Mouse (Mus musculus): Measurements from ENCODE around the gene Cldn7. TPM values are rescaled to one million over a fixed set of nuclear protein-coding genes. Genes with fewer than 3 reads are reported as not detected.
"Not testable (repeated sequence)": the region's sequence is repeated elsewhere in the genome, so short reads cannot be mapped to it uniquely, and the experiment has no call there.

The Cldn7 gene
- polyA plus RNA-seq, 1 experiment from 2014 or later, result 196 TPM

DNA sequence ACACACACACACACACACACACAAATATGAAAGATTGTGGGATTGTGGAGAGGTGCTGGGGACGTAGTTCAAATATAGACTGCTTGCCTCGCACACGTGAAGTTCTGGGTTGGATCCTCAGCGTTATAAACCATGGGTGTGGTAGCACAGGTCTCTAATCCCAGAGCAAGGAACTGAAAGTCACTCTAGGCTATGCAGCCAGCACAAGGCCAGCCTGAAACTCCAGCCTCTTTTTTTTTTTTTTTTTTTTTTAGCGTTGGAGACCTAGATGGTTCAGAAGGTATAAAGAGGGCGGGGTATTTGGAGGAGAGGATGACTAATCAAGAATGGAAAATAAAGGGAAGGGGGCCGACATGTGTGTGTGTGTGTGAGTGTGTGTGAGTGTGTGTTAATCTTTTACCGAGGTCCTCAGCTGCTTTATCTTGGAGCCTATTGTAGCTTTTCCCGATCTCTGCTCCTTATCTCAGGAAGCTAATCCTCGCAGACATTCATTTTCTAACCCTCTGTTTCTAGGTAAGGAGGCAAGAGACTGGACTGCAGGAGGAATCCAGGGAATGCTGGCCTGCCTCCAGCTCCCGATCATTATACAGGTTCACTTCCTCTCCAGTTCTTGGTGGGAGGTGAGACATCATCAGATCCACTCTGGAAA, 11.2 kb upstream of the Cldn7 start:
- Histone ChIP-seq H3K36me3 (ENCODE audit: control insufficient read depth, insufficient read depth, low read length) (no peaks in the 10 kb centered on the region), H3K4me1 (ENCODE audit: control insufficient read depth, insufficient read depth, low read length) (no peaks in the 10 kb centered on the region), H3K4me3 (ENCODE audit: low read depth, low read length) (no peak overlapping the region), H3K9ac (replicated peaks; ENCODE audit: low read depth, low read length) (no peak overlapping the region), H3K27ac (ENCODE audit: low read length) (no peak overlapping the region), H3K27me3 (ENCODE audit: control insufficient read depth, insufficient read depth, low read length) (no peaks in the 10 kb centered on the region), H3K4me2 (replicated peaks; ENCODE audit: low read depth, low read length) (no peak overlapping the region), H3K9me3 (ENCODE audit: control insufficient read depth, low read depth, low read length) (no peaks in the 10 kb centered on the region)
- WGBS, result 40% methylated on average over 11 of the region's 11 CpGs
- no peak; the same call in 1 of the 2 replicates for ATAC-seq (ENCODE audit: insufficient number of reproducible peaks, insufficient read depth, low FRiP score, low read depth)

GRCm38 (mm10) chr11:69955618-69956017, 9.0 kb upstream of the Cldn7 start:
- not testable (repeated sequence) for H3K4me2 ChIP-seq (replicated peaks; ENCODE audit: low read depth, low read length); H3K27me3 ChIP-seq (ENCODE audit: control insufficient read depth, insufficient read depth, low read length); ATAC-seq (ENCODE audit: insufficient number of reproducible peaks, insufficient read depth, low FRiP score, low read depth); H3K4me1 ChIP-seq (ENCODE audit: control insufficient read depth, insufficient read depth, low read length); H3K36me3 ChIP-seq (ENCODE audit: control insufficient read depth, insufficient read depth, low read length); H3K27ac ChIP-seq (ENCODE audit: low read length); H3K4me3 ChIP-seq (ENCODE audit: low read depth, low read length); H3K9me3 ChIP-seq (ENCODE audit: control insufficient read depth, low read depth, low read length); H3K9ac ChIP-seq (replicated peaks; ENCODE audit: low read depth, low read length)
- 71% methylated on average over 4 of the region's 4 CpGs for WGBS

GRCm38 (mm10) chr11:69956218-69956617, 8.4 kb upstream of the Cldn7 start:
- 78% methylated on average over 1 of the region's 1 CpGs for WGBS

GRCm38 (mm10) chr11:69960616-69961015, 4.0 kb upstream of the Cldn7 start:
- Histone ChIP-seq H3K27me3 (ENCODE audit: control insufficient read depth, insufficient read depth, low read length) (peaks cover 19% of the 10 kb centered on the region), H3K4me2 (replicated peaks; ENCODE audit: low read depth, low read length) (no peak overlapping the region), H3K9me3 (ENCODE audit: control insufficient read depth, low read depth, low read length) (no peaks in the 10 kb centered on the region), H3K27ac (ENCODE audit: low read length) (no peak overlapping the region), H3K9ac (replicated peaks; ENCODE audit: low read depth, low read length) (no peak overlapping the region), H3K4me1 (ENCODE audit: control insufficient read depth, insufficient read depth, low read length) (no peaks in the 10 kb centered on the region), H3K4me3 (ENCODE audit: low read depth, low read length) (no peak overlapping the region), H3K36me3 (ENCODE audit: control insufficient read depth, insufficient read depth, low read length) (no peaks in the 10 kb centered on the region)
- ATAC-seq (ENCODE audit: insufficient number of reproducible peaks, insufficient read depth, low FRiP score, low read depth), result no peak
- 31% methylated on average over 5 of the region's 5 CpGs for WGBS

More at GRCm38 (mm10) chr11:69956218-69956617, 8.4 kb upstream of the Cldn7 start:
- H3K36me3 ChIP-seq (ENCODE audit: control insufficient read depth, insufficient read depth, low read length), result no peaks in the 10 kb centered on the region
- no peaks in the 10 kb centered on the region for H3K27me3 ChIP-seq (ENCODE audit: control insufficient read depth, insufficient read depth, low read length)
- H3K9ac ChIP-seq (replicated peaks; ENCODE audit: low read depth, low read length), result no peak overlapping the region
- no peak for ATAC-seq (ENCODE audit: insufficient number of reproducible peaks, insufficient read depth, low FRiP score, low read depth)
- no peaks in the 10 kb centered on the region for H3K4me1 ChIP-seq (ENCODE audit: control insufficient read depth, insufficient read depth, low read length)
- no peak overlapping the region for H3K4me3 ChIP-seq (ENCODE audit: low read depth, low read length)
- no peak overlapping the region for H3K27ac ChIP-seq (ENCODE audit: low read length)
- H3K9me3 ChIP-seq (ENCODE audit: control insufficient read depth, low read depth, low read length), result no peaks in the 10 kb centered on the region
- H3K4me2 ChIP-seq (replicated peaks; ENCODE audit: low read depth, low read length), result no peak overlapping the region

GRCm38 (mm10) chr11:69961841-69962240, 2.7 kb upstream of the Cldn7 start:
- no peaks in the 10 kb centered on the region for H3K36me3 ChIP-seq (ENCODE audit: control insufficient read depth, insufficient read depth, low read length)
- H3K27me3 ChIP-seq (ENCODE audit: control insufficient read depth, insufficient read depth, low read length), result peaks cover 27% of the 10 kb centered on the region
- 36% methylated on average over 5 of the region's 5 CpGs for WGBS
- no peak overlapping the region for H3K4me2 ChIP-seq (replicated peaks; ENCODE audit: low read depth, low read length)
- no peak for ATAC-seq (ENCODE audit: insufficient number of reproducible peaks, insufficient read depth, low FRiP score, low read depth)
- no peaks in the 10 kb centered on the region for H3K9me3 ChIP-seq (ENCODE audit: control insufficient read depth, low read depth, low read length)
- no peak overlapping the region for H3K27ac ChIP-seq (ENCODE audit: low read length)
- H3K4me3 ChIP-seq (ENCODE audit: low read depth, low read length), result no peak overlapping the region
- no peak overlapping the region for H3K9ac ChIP-seq (replicated peaks; ENCODE audit: low read depth, low read length)
- 0 out of 2 replicates have a peak, but pooled peaks cover 7% of the 10 kb centered on the region for H3K4me1 ChIP-seq (ENCODE audit: control insufficient read depth, insufficient read depth, low read length)

DNA sequence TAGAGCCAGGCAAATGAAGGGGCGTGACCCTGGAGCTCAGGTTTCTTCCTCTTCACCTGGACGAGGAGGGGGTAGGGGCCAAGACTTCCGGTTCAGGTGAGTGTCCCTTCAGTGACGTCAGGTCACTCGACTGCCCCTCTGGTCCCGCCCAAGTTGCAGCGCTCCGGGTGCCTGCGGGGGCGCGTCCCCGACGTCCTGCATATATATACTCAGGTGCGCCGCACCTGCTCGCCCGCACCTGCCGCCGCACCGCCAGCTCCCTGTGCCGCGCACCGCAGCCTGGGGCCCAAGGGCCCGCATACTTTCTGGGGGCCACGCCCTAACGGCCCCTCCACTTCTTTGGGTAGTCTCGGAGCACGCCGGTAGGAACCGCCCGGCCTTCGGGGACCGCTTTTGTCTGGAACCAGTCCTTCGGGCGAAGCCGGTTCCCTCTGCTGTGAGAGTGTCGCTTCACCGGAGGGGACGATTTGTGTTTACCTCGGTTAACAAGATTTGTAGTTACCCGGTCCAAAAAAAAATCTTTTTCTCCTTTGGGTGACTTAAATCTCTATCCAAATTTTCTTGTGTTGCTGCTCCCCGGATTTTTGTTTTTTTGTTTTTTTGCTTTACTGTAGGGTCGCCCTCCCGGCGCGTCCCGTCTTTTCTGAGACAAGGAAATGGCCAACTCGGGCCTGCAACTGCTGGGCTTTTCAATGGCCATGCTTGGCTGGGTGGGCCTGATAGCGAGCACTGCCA, 859 bp downstream of the Cldn7 start:
- Histone ChIP-seq H3K4me2 (replicated peaks; ENCODE audit: low read depth, low read length) (peak overlapping the region; percentile 59), H3K4me1 (ENCODE audit: control insufficient read depth, insufficient read depth, low read length) (0 out of 2 replicates have a peak, but pooled peaks cover 9% of the 10 kb centered on the region), H3K4me3 (ENCODE audit: low read depth, low read length) (peak overlapping the region; percentile 46), H3K27me3 (ENCODE audit: control insufficient read depth, insufficient read depth, low read length) (peaks cover 27% of the 10 kb centered on the region), H3K27ac (ENCODE audit: low read length) (peak overlapping the region; percentile 87), H3K36me3 (ENCODE audit: control insufficient read depth, insufficient read depth, low read length) (peaks cover 16% of the 10 kb centered on the region), H3K9ac (replicated peaks; ENCODE audit: low read depth, low read length) (peak overlapping the region; percentile 60), H3K9me3 (ENCODE audit: control insufficient read depth, low read depth, low read length) (no peaks in the 10 kb centered on the region)
- ATAC-seq (ENCODE audit: insufficient number of reproducible peaks, insufficient read depth, low FRiP score, low read depth), result peak; percentile 71
- WGBS, result 3% methylated on average over 49 of the region's 49 CpGs

DNA sequence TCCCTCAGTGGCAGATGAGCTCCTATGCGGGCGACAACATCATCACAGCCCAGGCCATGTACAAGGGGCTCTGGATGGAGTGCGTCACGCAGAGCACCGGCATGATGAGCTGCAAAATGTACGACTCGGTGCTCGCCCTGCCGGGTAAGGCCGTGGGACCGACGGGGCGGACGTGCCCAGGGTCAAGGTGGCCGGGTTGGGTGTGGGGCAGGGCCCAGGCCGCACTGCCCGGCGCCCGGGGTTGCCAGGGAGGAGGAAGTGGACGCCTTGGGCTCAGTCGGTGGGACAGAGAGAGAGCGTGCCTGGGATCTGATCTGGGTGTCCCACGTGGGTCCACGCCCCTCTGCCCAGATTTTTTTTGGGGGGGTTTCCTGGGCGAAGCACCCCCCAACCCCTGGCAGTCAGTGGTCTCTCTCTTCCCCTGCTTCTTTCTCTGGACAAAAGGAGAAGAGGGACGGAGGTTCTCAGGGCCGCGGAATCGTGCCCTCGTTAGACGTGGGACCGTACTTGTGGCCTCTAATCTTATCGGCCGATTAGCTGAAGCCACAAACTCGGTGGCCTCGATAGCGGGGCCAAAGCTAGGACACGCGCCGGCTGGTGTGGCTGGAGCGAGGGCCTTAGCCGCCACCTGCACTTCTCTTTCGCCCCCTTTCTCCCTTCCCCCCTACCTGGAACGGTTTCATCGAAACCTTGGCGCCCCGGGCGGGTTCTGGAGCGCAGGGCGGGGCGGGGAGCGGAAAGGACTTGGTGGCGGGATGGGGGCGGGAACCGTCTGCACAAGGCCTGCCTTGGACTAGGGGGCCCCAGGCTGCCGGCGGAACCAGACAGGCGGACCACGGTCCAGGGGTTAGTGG, 1.7 kb downstream of the Cldn7 start:
- Histone ChIP-seq H3K9me3 (ENCODE audit: control insufficient read depth, low read depth, low read length) (no peaks in the 10 kb centered on the region), H3K4me1 (ENCODE audit: control insufficient read depth, insufficient read depth, low read length) (0 out of 2 replicates have a peak, but pooled peaks cover 9% of the 10 kb centered on the region), H3K36me3 (ENCODE audit: control insufficient read depth, insufficient read depth, low read length) (peaks cover 16% of the 10 kb centered on the region), H3K4me3 (ENCODE audit: low read depth, low read length) (peak overlapping the region; percentile 46), H3K9ac (replicated peaks; ENCODE audit: low read depth, low read length) (peak overlapping the region; percentile 60), H3K27ac (ENCODE audit: low read length) (peak overlapping the region; percentile 87), H3K4me2 (replicated peaks; ENCODE audit: low read depth, low read length) (peak overlapping the region; percentile 59), H3K27me3 (ENCODE audit: control insufficient read depth, insufficient read depth, low read length) (peaks cover 27% of the 10 kb centered on the region)
- 3% methylated on average over 57 of the region's 59 CpGs for WGBS
- ATAC-seq (ENCODE audit: insufficient number of reproducible peaks, insufficient read depth, low FRiP score, low read depth), result peak; percentile 77

GRCm38 (mm10) chr11:69966860-69967517, 2.4 kb downstream of the Cldn7 start:
- Histone ChIP-seq H3K4me1 (ENCODE audit: control insufficient read depth, insufficient read depth, low read length) (0 out of 2 replicates have a peak, but pooled peaks cover 9% of the 10 kb centered on the region), H3K27me3 (ENCODE audit: control insufficient read depth, insufficient read depth, low read length) (peaks cover 27% of the 10 kb centered on the region), H3K36me3 (ENCODE audit: control insufficient read depth, insufficient read depth, low read length) (peaks cover 16% of the 10 kb centered on the region), H3K27ac (ENCODE audit: low read length) (peak overlapping the region; percentile 87; the same call in 1 of the 2 replicates), H3K4me3 (ENCODE audit: low read depth, low read length) (peak overlapping the region; percentile 46), H3K9me3 (ENCODE audit: control insufficient read depth, low read depth, low read length) (no peaks in the 10 kb centered on the region), H3K9ac (replicated peaks; ENCODE audit: low read depth, low read length) (peak overlapping the region; percentile 60), H3K4me2 (replicated peaks; ENCODE audit: low read depth, low read length) (peak overlapping the region; percentile 59)
- WGBS, result 37% methylated on average over 17 of the region's 17 CpGs
- ATAC-seq (ENCODE audit: insufficient number of reproducible peaks, insufficient read depth, low FRiP score, low read depth), result no peak
